Mouse (Mus musculus) liver, postnatal 0 days (tissue): ENCODE results near the gene Irf3.

ENCODE experiments used
- CTCF ChIP-seq: sonication (generic); IDR thresholded peaks from 2 replicates; pipeline ENCODE4 v1.5.1; 2016; ENCODE audit warnings: antibody characterized with exemption, low read depth
- EP300 ChIP-seq: IDR thresholded peaks from 2 replicates; pipeline ENCODE4 v1.6.1; 2016; ENCODE audit warnings: antibody characterized with exemption, low read depth, mild to moderate bottlenecking

GRCm38 (mm10) chr7:45014096-45014451, 16.6 kb downstream of the Irf3 start:
- no peak for TF ChIP-seq CTCF
- TF ChIP-seq EP300, result no peak
